Mouse (Mus musculus): ENCODE data around the gene Myom3.

Gene Myom3

GRCm38 (mm10) chr4:135804169-135804568 is 44.7 kb downstream of the Myom3 start:
- DNase-seq (ENCODE audit: low spot score in 2 of 2) = no peak

GRCm38 (mm10) chr4:135814896-135815295 is 55.4 kb downstream of the Myom3 start:
- DNase-seq (ENCODE audit: low spot score in 2 of 2) = no peak

GRCm38 (mm10) chr4:135816905-135817622 is 57.5 kb downstream of the Myom3 start:
- DNase-seq (ENCODE audit: low spot score in 2 of 2) = peak in 1 of 2 experiments; percentile 30

GRCm38 (mm10) chr4:135818366-135818765 is 58.9 kb downstream of the Myom3 start:
- no peak for DNase-seq (ENCODE audit: low spot score in 2 of 2)

- DNase-seq (ENCODE audit: low spot score in 2 of 2) = no peak
Observed at GRCm38 (mm10) chr4:135819826-135820526, 60.5 kb downstream of the Myom3 start.

GRCm38 (mm10) chr4:135821772-135822171 is 62.3 kb downstream of the Myom3 start:
- no peak for DNase-seq (ENCODE audit: low spot score in 2 of 2)

- DNase-seq (ENCODE audit: low spot score in 2 of 2) = no peak
Observed at GRCm38 (mm10) chr4:135823298-135823697, 63.8 kb downstream of the Myom3 start.

GRCm38 (mm10) chr4:135824254-135824653 is 64.7 kb downstream of the Myom3 start:
- no peak for DNase-seq (ENCODE audit: low spot score in 2 of 2)

GRCm38 (mm10) chr4:135828491-135828890 is 69.0 kb downstream of the Myom3 start:
- DNase-seq (ENCODE audit: low spot score in 2 of 2) = peak; percentile 46 to 86

GRCm38 (mm10) chr4:135832070-135832469 is 72.6 kb downstream of the Myom3 start:
- DNase-seq (ENCODE audit: low spot score in 2 of 2) = no peak

- no peak for DNase-seq (ENCODE audit: low spot score in 2 of 2)
Observed at GRCm38 (mm10) chr4:135833301-135834123, 74.0 kb downstream of the Myom3 start.

- DNase-seq (ENCODE audit: low spot score in 2 of 2) = no peak
Observed at GRCm38 (mm10) chr4:135834124-135834717, 74.7 kb downstream of the Myom3 start.

GRCm38 (mm10) chr4:135838925-135839292 is 79.4 kb downstream of the Myom3 start:
- DNase-seq (ENCODE audit: low spot score in 2 of 2) = no peak

GRCm38 (mm10) chr4:135839293-135840011 is 79.9 kb downstream of the Myom3 start:
- no peak for DNase-seq (ENCODE audit: low spot score in 2 of 2)

GRCm38 (mm10) chr4:135844400-135844799 is 84.9 kb downstream of the Myom3 start:
- DNase-seq (ENCODE audit: low spot score in 2 of 2) = no peak

GRCm38 (mm10) chr4:135847581-135847980 is 88.1 kb downstream of the Myom3 start:
- DNase-seq (ENCODE audit: low spot score in 2 of 2) = no peak

- peak in 1 of 2 experiments; percentile 44 for DNase-seq (ENCODE audit: low spot score in 2 of 2)
Observed at GRCm38 (mm10) chr4:135850411-135851095, 91.0 kb downstream of the Myom3 start.

- no peak for DNase-seq (ENCODE audit: low spot score in 2 of 2)
Observed at GRCm38 (mm10) chr4:135851942-135852341, 92.4 kb downstream of the Myom3 start.

- DNase-seq (ENCODE audit: low spot score in 2 of 2) = no peak
Observed at GRCm38 (mm10) chr4:135853987-135854546, 94.6 kb downstream of the Myom3 start.

- DNase-seq (ENCODE audit: low spot score in 2 of 2) = no peak
Observed at GRCm38 (mm10) chr4:135854630-135855029, 95.1 kb downstream of the Myom3 start.
